Mouse (Mus musculus) large intestine, adult 2 months (tissue): ENCODE data around the gene Ado. TPM values are rescaled to one million over a fixed set of nuclear protein-coding genes. Genes with fewer than 3 reads are reported as not detected.

Experiments
- DNase-seq: peaks from one replicate; pipeline ENCODE4 v3.0.0-alpha.2; 2012; ENCODE audit warnings: low read depth, low spot score
- WGBS: fragments of 180-500 bp; shearing (Covaris S2); methylation state at CpG from one replicate; pipeline ENCODE4 v1.1.7; 2018; 5-methylcytosine and 5-hydroxymethylcytosine counted together
- polyA plus RNA-seq: library from polyadenylated mRNA; depleted of rRNA; stranded (reverse); fragments of >200 nt; gene quantifications from 2 replicates; pipeline ENCODE4 v1.2.3, GENCODE M21; 2012

Ado gene
- polyA plus RNA-seq, 1 experiment: 6.0 TPM

DNA sequence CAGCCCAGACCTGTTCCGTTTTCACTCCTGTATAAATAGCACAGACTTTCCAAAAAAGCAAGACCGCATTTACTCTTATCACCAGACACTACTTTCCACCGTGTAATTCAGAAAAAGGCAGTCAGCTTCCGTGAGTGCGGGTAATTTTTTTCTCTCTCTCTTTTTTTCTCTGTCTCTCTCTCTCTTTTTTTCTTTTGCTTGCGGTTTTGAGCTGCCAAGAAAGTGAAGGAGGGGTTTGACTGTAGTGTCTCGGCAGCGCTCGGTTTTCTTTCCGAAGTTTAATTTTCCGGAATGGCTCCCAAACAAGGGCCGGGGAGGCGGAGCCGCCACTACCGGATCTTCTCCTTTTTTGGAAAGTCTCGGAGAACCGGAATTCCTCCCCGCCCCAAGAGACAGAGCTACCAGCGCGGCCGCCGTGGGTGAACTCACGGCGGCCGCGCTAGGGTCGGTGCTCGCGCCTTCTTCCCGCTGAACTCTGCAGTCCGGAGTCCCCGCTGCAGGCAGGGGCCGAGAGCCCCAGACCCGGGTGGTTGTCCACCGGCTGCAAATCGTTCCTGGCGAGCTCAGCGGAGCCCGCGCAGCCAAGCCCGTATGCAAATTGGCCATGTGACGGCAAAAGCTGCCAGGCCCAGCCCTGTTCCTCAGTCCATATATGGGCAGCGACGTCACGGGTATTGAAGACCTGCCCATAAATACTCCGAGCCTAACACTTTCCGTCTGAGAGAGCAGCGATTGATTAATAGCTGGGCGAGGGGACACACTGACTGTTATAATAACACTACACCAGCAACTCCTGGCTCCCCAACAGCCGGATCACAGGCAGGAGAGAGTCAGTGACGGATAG is 11.4 kb downstream of the Ado start:
- WGBS: under 1% methylated on average over 51 of the region's 51 CpGs
- peak; percentile 87 for DNase-seq

DNA sequence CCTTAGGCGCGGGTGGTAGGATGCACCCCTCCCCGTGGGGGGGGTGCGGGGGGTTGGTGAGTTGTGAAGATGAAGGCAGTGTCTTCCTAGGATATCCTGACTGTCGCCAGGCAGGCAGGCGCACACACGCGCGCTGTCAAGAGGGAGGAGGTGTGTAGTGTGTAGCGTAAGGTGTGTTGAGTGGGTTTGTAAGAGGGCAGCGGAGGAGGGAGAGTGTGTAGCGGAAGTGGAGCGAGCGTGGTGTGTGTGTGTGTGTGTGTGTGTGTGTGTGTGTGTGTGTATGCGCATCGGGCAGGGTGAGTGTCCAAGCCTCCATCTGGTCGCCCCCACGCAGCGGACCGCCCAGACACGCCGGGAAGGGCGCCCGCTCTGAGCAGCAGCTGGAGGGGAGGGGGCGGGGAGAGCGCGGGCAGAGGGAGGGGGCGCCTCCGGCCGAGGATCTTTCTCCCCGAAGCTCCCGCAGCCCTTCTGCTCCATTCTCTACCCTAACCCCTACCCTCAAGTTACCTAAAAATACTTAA is 12.1 kb downstream of the Ado start:
- no peak for DNase-seq
- WGBS: 2% methylated on average over 29 of the region's 32 CpGs

DNA sequence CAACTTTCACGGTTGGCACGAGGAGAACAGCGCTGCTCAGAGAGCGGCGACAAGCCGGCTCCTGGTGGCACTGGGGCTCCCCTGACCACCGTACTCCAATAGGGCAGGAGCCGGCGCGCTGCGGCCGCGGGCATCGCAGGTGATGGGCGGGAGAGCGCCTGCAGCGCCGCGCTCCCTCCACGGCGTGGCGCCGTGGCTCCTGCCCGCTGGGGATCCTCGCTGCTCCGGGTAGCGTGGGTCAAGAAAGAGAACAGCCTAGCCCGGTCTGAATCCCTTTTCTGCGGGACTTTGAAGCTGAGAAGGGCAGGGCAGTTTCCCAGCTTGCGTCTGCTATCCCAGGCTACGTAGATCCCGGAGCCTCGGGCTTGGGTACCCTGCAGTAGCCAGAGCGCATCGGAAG is 12.8 kb downstream of the Ado start:
- WGBS: under 1% methylated on average over 35 of the region's 35 CpGs
- DNase-seq: peak; percentile 37

DNA sequence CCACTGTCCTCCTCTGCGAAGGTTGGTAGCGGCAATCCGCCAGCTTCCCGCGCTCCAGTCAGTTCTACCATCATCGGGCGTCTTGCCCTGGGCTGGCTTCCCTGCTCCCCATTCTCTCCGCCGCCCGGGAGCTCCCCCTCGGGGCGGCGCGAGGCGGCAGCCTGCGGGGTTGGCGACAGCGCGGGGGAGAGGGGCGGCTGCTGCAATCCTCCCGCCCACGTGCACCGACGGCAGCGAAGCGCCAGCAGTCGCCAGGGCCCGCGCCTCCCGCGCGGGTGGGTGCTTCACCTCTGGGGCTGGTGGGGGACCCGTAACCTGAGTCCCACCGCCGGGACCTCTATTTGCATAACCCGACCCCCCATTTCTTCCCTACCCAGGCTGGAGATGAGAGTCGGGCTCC is 13.5 kb downstream of the Ado start, which contains the start of gene Egr2:
Gene Egr2 (plus strand): TSS at position 220 of the 400 bp plus-strand sequence.
- 1% methylated on average over 37 of the region's 37 CpGs for WGBS
- DNase-seq: no peak

DNA sequence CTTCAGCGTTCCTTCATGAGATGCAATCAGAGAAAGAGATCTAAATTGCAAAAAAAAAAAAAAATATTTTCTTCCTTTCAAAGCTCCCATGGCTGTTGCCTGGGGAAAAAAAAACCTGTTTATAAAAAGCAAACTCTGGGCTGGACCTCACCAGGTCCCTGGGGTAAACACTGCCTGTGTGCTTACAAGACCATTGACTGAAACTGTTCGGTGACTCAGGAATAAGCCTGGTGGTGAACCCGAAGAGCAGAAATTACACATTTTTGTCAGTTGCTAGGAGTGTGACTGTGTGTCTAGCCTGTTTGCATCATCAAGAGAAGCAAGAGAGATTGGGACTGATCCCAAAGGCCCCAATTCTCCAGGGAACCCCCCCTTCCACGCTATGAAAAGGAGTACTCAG is 19.0 kb downstream of the Ado start:
- no peak for DNase-seq
- 68% methylated on average over 4 of the region's 4 CpGs for WGBS

DNA sequence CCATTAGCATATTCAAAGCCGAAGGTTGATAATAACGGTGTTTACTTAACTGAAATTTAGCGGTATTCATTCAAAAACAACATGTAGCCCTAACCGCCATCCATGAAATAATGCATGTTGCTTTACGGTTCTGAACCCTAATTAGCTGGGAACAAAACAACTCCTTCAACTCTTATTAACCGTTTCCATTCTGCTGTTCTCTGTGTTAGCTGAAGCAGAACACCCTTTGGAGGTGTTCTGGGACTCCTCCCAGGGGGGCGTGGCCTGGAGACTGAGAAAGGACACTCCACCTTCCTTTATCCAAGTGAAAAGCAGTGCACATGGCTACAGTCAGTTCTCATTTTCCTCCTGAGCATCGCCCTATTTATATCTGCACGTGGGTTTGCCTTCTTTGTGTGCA is 22.3 kb downstream of the Ado start:
- 82% methylated on average over 9 of the region's 9 CpGs for WGBS
- DNase-seq: no peak

DNA sequence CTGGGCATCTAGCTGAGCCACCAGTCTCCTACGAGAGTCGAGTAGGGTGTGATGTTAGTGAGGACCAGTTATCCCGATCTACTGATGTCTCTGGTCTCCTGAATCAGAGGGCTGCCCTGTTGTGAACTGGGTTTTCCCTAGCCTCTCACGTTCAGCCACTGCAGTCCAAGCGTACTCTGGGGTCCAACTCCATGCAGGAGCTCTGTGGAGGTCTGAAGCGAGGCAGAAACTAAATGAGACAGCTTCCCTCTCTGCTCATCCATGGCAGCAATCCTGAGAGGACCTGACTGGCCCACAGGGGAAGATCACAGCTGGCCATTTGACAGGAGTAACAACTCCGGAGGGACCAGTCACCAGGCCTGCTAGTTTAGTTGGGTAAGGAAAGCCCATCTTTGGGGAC is 24.1 kb downstream of the Ado start:
- DNase-seq: no peak
- 80% methylated on average over 7 of the region's 7 CpGs for WGBS

DNA sequence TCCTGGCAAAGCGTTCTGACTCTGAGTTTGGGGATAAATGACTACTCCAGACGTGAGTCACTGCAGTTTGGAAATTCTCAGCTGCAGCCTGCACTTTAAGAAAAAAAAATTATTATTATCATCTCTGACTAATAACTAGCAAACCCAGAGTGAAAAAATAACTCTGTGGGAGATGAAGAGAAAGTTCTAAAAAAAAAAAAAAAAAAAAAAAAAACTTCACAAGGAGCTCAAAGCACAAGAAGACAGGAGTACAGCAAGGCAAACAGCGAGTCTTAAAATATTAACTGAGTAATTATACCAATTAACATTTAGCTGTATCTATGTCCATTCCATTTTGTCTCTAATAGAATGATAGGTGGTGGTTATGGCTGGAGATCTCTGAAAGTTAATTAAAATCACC is 24.6 kb downstream of the Ado start:
- 68% methylated on average over 3 of the region's 3 CpGs for WGBS
- no peak for DNase-seq

DNA sequence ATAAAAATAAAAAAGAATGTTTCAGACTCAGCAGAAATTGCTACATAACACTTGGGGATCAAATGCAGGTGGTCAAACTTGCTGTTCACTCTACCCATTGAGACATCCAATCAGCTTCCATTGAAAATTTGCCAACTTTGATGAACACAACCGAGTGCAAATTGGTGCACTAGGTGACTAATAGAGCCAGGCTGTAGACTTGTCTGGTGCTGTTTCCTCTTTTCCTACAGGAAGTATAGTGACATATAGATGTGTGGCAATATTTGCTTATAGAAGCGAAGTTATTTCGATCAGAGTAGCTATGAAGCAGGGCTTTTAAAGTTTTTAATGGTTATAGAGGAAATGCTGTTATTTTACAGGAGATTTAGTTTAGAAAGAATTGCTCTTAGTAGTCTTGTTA is 30.0 kb downstream of the Ado start:
- 72% methylated on average over 3 of the region's 3 CpGs for WGBS

DNA sequence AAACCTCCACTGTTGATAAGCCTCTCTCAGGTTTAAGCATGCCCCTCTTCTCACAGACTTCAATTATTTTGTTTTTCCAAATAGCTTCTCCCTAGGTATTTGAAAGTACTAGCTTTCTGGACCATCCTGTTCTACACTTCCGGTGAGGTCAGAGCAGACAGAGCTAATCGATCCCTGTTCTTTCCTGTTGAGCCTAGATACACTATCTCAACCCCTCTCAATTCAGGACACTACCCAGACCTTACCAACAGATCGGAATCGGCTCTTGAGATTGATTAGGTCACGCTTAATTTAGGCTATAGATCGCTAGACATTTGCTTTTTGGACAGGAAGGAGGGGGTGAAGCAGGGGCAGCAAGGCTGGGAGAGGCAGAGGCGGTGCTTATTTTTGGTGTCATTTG is 35.9 kb downstream of the Ado start:
- no peak for DNase-seq
- WGBS: 81% methylated on average over 7 of the region's 7 CpGs

More for the DNA sequence above, 30.0 kb downstream of the Ado start:
- DNase-seq: no peak

DNA sequence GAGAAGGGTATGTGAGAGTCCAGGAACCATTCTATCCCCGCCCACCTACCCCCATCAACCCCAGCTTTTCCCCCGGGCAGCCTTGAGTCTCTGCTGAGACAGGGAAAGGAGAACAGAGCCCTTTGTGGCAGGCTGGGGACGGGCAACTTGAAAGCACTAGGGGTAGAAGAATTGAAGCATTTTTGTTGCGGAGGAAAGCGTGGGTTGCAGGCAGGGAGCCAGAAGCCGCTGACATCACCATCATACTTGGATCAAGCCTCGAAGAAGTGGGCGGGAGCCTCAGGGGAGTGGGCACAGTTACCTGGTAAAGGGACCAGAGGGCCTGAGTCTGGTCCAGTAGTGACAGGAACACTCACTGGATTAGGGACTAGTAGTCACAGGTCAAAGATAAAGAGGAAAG is 36.5 kb downstream of the Ado start:
- no peak for DNase-seq
- WGBS: 74% methylated on average over 8 of the region's 8 CpGs

DNA sequence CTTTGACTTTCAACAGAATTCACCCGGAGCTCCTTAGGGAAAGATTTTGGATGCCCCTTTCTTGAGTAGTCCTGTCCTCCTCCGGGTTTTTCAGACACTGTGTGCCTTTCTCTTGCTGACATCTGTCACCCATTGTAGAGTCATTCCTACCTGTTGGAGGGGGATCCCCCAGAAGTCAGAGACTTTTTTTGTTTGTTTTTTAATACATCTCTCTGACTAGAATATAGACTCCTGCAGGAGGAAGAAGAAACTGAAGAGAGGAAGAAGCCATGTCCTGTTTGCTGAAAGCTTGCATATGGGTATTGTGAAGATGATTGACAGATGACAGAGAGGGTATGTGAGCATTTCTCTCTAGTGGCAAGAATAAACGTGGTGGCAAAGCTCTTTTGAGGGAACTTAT is 43.5 kb downstream of the Ado start:
- DNase-seq: no peak
- WGBS: 58% methylated on average over 3 of the region's 3 CpGs

DNA sequence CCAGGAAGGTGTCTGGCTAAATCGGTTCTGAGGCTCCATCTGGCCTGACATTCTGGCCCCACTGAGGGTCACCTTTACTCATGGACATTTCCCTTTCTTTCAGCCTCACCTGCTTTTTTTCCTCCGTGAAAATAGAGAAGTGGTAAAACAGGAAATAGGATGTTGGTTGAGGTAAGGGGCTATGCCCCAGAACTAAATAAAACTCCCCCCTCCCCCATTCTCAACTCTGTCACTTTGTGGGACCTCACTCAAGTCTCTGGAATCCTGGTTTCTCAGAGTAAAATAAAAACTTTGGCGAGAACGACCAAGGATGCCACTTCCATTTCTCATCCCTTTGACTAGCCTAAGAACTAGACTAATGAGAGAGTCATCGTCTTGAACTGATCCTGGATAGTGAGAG is 44.7 kb downstream of the Ado start:
- WGBS: 50% methylated on average over 5 of the region's 5 CpGs
- DNase-seq: no peak

DNA sequence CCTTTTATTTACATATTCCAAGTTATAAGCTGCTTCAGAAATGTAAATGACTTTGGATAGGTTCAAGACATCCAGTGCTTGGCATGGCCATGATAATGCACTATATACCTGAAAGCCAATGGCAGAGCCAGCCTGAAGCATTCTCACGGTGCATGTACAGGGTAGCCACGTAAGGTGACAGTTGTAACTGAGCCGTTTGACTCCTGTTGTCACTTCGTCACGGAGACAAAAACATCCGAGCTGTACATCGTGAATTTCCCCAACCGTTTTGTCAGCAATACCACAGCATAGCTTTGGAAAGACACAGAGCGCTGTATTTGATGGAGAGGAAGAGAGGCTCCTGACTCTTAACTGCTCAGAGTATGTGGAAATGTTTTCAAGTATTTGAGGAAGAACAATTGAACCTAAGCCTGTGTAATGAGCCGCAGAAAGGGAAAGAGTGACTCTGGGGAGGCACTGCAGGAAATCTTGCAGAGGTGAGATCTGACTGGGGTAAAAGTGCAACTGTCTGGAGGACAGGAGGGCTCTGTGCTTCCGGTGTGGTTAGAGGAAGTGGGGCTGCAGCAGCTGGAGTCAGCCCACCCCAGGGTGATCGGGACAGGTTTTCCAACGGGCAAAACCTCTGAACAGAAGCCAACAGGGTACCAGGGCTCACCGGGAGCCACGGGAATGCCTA is 45.3 kb downstream of the Ado start:
- WGBS: 53% methylated on average over 15 of the region's 15 CpGs
- no peak for DNase-seq

DNA sequence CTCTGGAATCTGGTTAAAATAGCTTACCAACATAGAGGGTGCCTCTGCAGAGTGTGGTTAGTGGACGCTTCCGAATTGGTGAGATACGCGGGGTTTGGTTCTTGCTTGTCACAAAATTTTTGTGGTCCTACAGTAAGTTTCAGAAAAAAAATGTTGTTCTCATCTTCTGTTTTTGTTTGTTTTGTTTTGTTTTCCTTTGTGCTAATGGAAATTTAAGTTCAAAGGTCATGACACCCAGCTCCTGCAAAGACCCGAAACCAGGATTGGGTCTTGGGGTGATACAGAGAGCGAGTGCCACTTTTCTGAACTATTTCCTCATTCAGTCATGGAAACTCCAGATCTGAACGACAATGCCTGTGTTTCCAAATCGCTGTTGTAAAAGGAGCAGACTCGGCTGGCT is 50.8 kb downstream of the Ado start:
- WGBS: 86% methylated on average over 9 of the region's 9 CpGs

DNA sequence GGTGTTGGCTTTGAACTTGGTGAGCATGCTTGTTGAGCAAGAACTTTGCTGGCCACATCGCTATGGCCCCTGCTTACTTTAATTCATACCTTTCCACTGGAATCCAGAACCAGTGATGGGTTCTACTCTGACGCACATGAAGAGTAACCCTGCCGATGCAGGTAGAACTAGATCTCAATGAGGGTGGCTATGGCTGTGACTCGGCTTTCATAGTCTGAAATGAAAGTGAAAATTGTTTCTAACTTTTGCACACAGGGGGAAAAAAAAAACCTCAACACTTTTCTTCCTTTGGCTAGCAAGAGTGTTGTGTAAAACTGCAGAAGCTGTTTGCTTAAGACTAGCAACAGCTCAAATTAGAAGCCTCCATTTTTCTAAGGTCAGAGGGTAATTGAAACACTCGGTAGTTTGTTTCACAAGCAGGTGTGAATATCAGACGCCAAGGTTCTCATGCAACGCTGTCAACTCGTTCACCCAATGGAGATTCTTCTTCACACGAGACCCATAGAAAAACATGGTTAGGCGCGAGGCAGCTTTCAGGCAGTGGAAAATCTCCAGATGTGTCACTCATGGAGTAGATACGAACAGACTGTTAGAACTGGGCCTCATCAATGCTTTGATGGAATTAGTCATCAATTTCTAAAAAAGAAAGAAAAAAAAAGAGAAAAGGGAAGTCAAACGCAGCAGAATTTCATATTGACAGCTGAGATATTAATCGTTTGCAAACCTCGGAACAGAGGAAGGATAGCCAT is 51.4 kb downstream of the Ado start:
- DNase-seq: no peak

More for the DNA sequence above, 50.8 kb downstream of the Ado start:
- no peak for DNase-seq

More for the DNA sequence above, 51.4 kb downstream of the Ado start:
- WGBS: 83% methylated on average over 15 of the region's 15 CpGs
